Mouse (Mus musculus) kidney, adult 2 months (tissue): Measurements from ENCODE around the gene Rap1gap2.

Source experiments
- CTCF ChIP-seq: fragments of 200-500 bp; conservative IDR thresholded peaks from 2 replicates; pipeline ENCODE4 v1.5.1; 2011; ENCODE audit warnings: low read depth, mild to moderate bottlenecking, control low read depth, low read length, moderate library complexity, mixed read lengths; ENCODE audit not compliant: insufficient read depth, insufficient read length
- POLR2A ChIP-seq: fragments of 200-500 bp; IDR thresholded peaks from one replicate; pipeline ENCODE4 v1.6.1; 2011; ENCODE audit warnings: low read depth, low read length, control low read depth

DNA sequence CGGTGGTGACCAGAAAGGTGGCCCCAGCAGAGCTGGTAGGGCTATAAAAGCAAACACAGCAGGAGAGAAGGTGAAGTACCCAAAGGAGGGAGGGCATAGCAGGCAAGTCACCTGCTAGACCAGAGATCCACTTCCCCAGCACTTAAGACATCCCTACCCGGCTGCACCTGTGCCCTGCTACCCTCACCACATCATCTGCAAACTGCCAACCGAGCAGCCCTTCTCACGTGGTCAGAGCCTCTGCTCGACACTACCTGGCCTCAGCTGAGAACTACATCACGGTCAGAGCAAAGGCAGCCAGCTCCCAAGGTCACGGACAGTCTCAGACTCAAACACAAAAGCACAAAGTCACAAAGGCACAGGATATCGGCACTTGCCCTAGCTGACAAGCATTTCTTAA, 116.8 kb downstream of the Rap1gap2 start:
- no peak for TF ChIP-seq CTCF
- TF ChIP-seq POLR2A: no peak
